Mouse (Mus musculus) midbrain, embryonic 13.5 days (tissue): ENCODE data around the gene Acaca. TPM values are rescaled to one million over a fixed set of nuclear protein-coding genes. Genes with fewer than 3 reads are reported as not detected.

Experiments used
- ATAC-seq: fragments of 200-750 bp; cut with Nextera tagmentation; 2 replicates; pipeline ENCODE4 v1.8.0; 2017; ENCODE audit warnings: mild to moderate bottlenecking, moderate TSS enrichment, moderate library complexity
- H3K27ac ChIP-seq: fragments of 300-500 bp; sonication (generic); 2 replicates; pipeline ENCODE4 v1.5.1; 2015; ENCODE audit warnings: inconsistent platforms, mild to moderate bottlenecking, moderate library complexity
- H3K27me3 ChIP-seq: fragments of 300-500 bp; sonication (generic); 2 replicates; pipeline ENCODE4 v1.6.1; 2015; ENCODE audit warnings: mild to moderate bottlenecking, inconsistent platforms
- H3K36me3 ChIP-seq: fragments of 300-500 bp; sonication (generic); 2 replicates; pipeline ENCODE4 v1.6.1; 2015; ENCODE audit warnings: mild to moderate bottlenecking, inconsistent platforms
- H3K4me1 ChIP-seq: fragments of 300-500 bp; sonication (generic); replicated peaks from 2 replicates; pipeline ENCODE4 v1.6.1; 2015; ENCODE audit warnings: inconsistent platforms
- H3K4me2 ChIP-seq: fragments of 300-500 bp; sonication (generic); replicated peaks from 2 replicates; pipeline ENCODE4 v1.6.1; 2015; ENCODE audit warnings: moderate library complexity, mild to moderate bottlenecking, inconsistent platforms
- H3K4me3 ChIP-seq: fragments of 300-500 bp; sonication (generic); replicated peaks from 2 replicates; pipeline ENCODE4 v1.5.1; 2015; ENCODE audit warnings: mild to moderate bottlenecking, inconsistent platforms
- H3K9ac ChIP-seq: fragments of 300-500 bp; sonication (generic); replicated peaks from 2 replicates; pipeline ENCODE4 v1.6.1; 2015; ENCODE audit warnings: mild to moderate bottlenecking, inconsistent platforms
- H3K9me3 ChIP-seq: fragments of 300-500 bp; sonication (generic); 2 replicates; pipeline ENCODE4 v1.6.1; 2016; ENCODE audit warnings: mild to moderate bottlenecking, inconsistent platforms
- WGBS: fragments of 180-500 bp; shearing (Covaris S2); methylation state at CpG from one replicate; pipeline ENCODE4 v1.1.7; 2015; 5-methylcytosine and 5-hydroxymethylcytosine counted together
- polyA plus RNA-seq: library from polyadenylated mRNA; unstranded; fragments of >200 nt; fragmentation: Nextera tagmentation; extraction: Ambion mirVana; gene quantifications from 2 replicates; pipeline ENCODE4 v1.2.1, GENCODE M21; 2015

Acaca gene
- polyA plus RNA-seq, result 24.7 and 28.3 TPM in 2 replicates

GRCm38 (mm10) chr11:84128943-84129798 lies at the start of gene Acaca, which contains the start of gene Tada2a:
Gene Acaca, plus strand, starts transcription at chr11:84129672.
Gene Tada2a, minus strand, starts transcription at chr11:84129600.
- ATAC-seq, result peak; percentile 94
- Histone ChIP-seq H3K9me3 (no peaks in the 10 kb centered on the region), H3K27me3 (no peaks in the 10 kb centered on the region), H3K4me1 (peaks cover 26% of the 10 kb centered on the region), H3K27ac (peak within 1 kb of the TSS; percentile 69), H3K9ac (peak within 1 kb of the TSS; percentile 90), H3K4me2 (peak within 1 kb of the TSS; percentile 69), H3K36me3 (peaks cover 28% of the 10 kb centered on the region), H3K4me3 (peak within 1 kb of the TSS; percentile 75)
- WGBS, result under 1% methylated on average over 62 of the region's 83 CpGs

DNA sequence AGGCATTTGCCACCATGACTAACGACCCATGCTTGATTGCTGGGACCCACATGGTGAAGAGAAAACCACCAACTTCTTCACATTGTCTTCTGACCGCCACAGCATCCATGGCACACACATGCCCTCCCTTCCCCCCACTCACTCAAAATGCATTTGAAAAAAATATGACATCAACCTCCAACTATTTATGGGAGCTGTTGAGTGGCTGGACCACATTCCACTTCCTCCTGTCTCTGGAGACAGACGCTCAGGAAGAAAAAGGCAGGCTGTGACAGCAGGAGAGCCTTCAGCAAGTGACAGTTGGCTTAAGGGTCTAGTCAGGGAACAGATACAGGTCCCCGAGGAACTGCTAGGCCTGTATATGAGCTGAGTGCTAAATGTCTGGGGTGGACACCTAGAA lies 49.6 kb upstream of the Acaca start:
- 87% methylated on average over 4 of the region's 4 CpGs for WGBS
- no peak overlapping the region for H3K27ac ChIP-seq
- H3K36me3 ChIP-seq, result peaks cover 47% of the 10 kb centered on the region
- H3K27me3 ChIP-seq, result no peaks in the 10 kb centered on the region
- no peaks in the 10 kb centered on the region for H3K9me3 ChIP-seq
- ATAC-seq, result no peak
- H3K4me3 ChIP-seq, result no peak overlapping the region
- no peak overlapping the region for H3K9ac ChIP-seq
- no peaks in the 10 kb centered on the region for H3K4me1 ChIP-seq
- no peak overlapping the region for H3K4me2 ChIP-seq

- Histone ChIP-seq H3K36me3 (peaks cover 47% of the 10 kb centered on the region), H3K27ac (no peak overlapping the region), H3K4me3 (no peak overlapping the region), H3K27me3 (no peaks in the 10 kb centered on the region), H3K4me1 (no peaks in the 10 kb centered on the region), H3K4me2 (no peak overlapping the region), H3K9me3 (no peaks in the 10 kb centered on the region), H3K9ac (no peak overlapping the region)
- no peak for ATAC-seq
- WGBS, result 92% methylated on average over 3 of the region's 3 CpGs
Observed at GRCm38 (mm10) chr11:84080327-84080726, 49.1 kb upstream of the Acaca start.

GRCm38 (mm10) chr11:84081901-84082300 lies 47.6 kb upstream of the Acaca start:
- H3K4me2 ChIP-seq, result no peak overlapping the region
- ATAC-seq, result no peak
- no peak overlapping the region for H3K9ac ChIP-seq
- no peak overlapping the region for H3K27ac ChIP-seq
- 92% methylated on average over 5 of the region's 5 CpGs for WGBS
- peaks cover 57% of the 10 kb centered on the region for H3K36me3 ChIP-seq
- H3K4me3 ChIP-seq, result no peak overlapping the region
- H3K9me3 ChIP-seq, result no peaks in the 10 kb centered on the region
- no peaks in the 10 kb centered on the region for H3K27me3 ChIP-seq
- H3K4me1 ChIP-seq, result no peaks in the 10 kb centered on the region

GRCm38 (mm10) chr11:84090572-84090971 lies 38.9 kb upstream of the Acaca start:
- H3K4me1 ChIP-seq, result no peaks in the 10 kb centered on the region
- no peak overlapping the region for H3K4me3 ChIP-seq
- no peaks in the 10 kb centered on the region for H3K27me3 ChIP-seq
- no peak overlapping the region for H3K4me2 ChIP-seq
- no peak overlapping the region for H3K9ac ChIP-seq
- peaks cover 59% of the 10 kb centered on the region for H3K36me3 ChIP-seq
- ATAC-seq, result no peak
- no peaks in the 10 kb centered on the region for H3K9me3 ChIP-seq
- H3K27ac ChIP-seq, result no peak overlapping the region
- WGBS, result 97% methylated on average over 8 of the region's 8 CpGs

DNA sequence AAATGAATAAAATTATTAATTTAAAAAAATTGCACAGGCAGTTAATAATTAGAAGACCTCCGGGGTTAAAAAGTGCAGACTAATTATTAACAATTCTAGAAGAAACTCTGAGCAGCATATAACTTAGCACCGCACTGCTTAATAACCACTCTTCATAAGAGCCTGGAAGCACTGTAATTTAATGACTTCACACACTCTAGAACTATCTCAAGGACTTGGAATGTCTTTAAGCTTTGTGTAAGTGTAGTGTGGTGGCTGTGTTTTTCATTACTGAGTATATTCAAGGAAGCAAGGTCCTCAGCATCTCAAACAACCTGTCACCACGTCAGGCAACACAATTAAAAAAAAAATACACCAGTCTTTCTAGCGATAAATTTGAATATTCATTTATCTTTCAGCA lies 34.4 kb upstream of the Acaca start:
- peaks cover 53% of the 10 kb centered on the region for H3K36me3 ChIP-seq
- 81% methylated on average over 4 of the region's 4 CpGs for WGBS

GRCm38 (mm10) chr11:84097251-84097998 lies 32.0 kb upstream of the Acaca start:
- Histone ChIP-seq H3K4me2 (no peak overlapping the region), H3K27me3 (no peaks in the 10 kb centered on the region), H3K9me3 (no peaks in the 10 kb centered on the region), H3K27ac (no peak overlapping the region), H3K36me3 (peaks cover 62% of the 10 kb centered on the region), H3K9ac (no peak overlapping the region), H3K4me1 (no peaks in the 10 kb centered on the region), H3K4me3 (no peak overlapping the region)
- ATAC-seq, result no peak
- 79% methylated on average over 5 of the region's 5 CpGs for WGBS

More for the DNA sequence above, 34.4 kb upstream of the Acaca start:
- Histone ChIP-seq H3K4me2 (no peak overlapping the region), H3K9me3 (no peaks in the 10 kb centered on the region), H3K27ac (no peak overlapping the region), H3K4me3 (no peak overlapping the region), H3K4me1 (no peaks in the 10 kb centered on the region), H3K9ac (no peak overlapping the region), H3K27me3 (no peaks in the 10 kb centered on the region)
- no peak for ATAC-seq

DNA sequence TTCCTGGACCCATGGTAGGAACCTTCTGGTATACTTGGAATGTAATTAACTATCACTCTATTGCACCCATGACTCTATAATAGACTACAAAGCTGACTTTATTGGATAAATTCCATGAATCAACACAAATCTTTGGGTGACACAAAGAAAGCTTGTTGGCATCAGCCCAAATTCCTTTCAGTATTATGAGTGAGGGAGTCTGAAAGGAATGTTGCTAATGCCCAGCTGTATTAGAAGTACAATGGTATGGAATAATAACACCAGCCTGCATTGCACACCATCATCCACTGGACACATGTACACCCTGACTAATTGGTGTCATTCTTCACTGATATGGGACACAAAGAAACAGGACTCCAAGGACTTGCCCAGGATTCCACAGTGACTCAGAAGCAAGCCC lies 28.3 kb upstream of the Acaca start:
- H3K9me3 ChIP-seq, result no peaks in the 10 kb centered on the region

DNA sequence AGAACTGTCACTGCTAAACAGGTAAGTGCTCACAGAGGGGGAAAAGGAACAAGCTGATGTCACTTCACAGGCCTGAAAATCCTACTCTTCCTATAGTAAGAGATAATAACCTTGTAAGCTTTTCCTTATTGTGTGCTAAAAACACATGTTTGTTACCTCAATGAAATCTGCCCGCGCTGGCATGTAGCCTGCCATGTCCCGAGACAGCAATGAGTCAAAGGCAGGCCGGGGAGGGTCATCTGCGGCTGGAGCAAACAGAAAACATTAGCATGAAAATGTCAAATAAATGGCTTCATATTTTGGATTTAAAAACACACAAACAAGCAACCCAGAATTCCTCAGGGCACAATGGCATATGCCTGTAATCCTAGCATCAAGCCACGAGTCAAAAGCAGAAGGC lies 25.4 kb upstream of the Acaca start:
- ATAC-seq, result no peak
- Histone ChIP-seq H3K36me3 (peaks cover 87% of the 10 kb centered on the region), H3K4me1 (no peaks in the 10 kb centered on the region), H3K9ac (no peak overlapping the region), H3K9me3 (no peaks in the 10 kb centered on the region), H3K27me3 (no peaks in the 10 kb centered on the region), H3K4me3 (no peak overlapping the region), H3K4me2 (no peak overlapping the region), H3K27ac (no peak overlapping the region)
- WGBS, result 95% methylated on average over 6 of the region's 6 CpGs

More for the DNA sequence above, 28.3 kb upstream of the Acaca start:
- Histone ChIP-seq H3K36me3 (peaks cover 78% of the 10 kb centered on the region), H3K4me3 (no peak overlapping the region), H3K27ac (no peak overlapping the region), H3K4me1 (no peaks in the 10 kb centered on the region), H3K4me2 (no peak overlapping the region), H3K9ac (no peak overlapping the region), H3K27me3 (no peaks in the 10 kb centered on the region)
- ATAC-seq, result no peak

GRCm38 (mm10) chr11:84107137-84107536 lies 22.3 kb upstream of the Acaca start:
- Histone ChIP-seq H3K4me2 (no peak overlapping the region), H3K9me3 (no peaks in the 10 kb centered on the region), H3K27me3 (no peaks in the 10 kb centered on the region), H3K27ac (no peak overlapping the region), H3K36me3 (peaks cover 88% of the 10 kb centered on the region), H3K9ac (no peak overlapping the region), H3K4me3 (no peak overlapping the region), H3K4me1 (no peaks in the 10 kb centered on the region)
- ATAC-seq, result no peak
- 83% methylated on average over 2 of the region's 2 CpGs for WGBS

- H3K36me3 ChIP-seq, result peaks cover 68% of the 10 kb centered on the region
- H3K27ac ChIP-seq, result no peak overlapping the region
- H3K4me1 ChIP-seq, result no peaks in the 10 kb centered on the region
- ATAC-seq, result no peak
- WGBS, result 90% methylated on average over 5 of the region's 5 CpGs
- H3K27me3 ChIP-seq, result no peaks in the 10 kb centered on the region
- H3K9me3 ChIP-seq, result peaks cover 3% of the 10 kb centered on the region; the same call in 1 of the 2 replicates
- no peak overlapping the region for H3K4me3 ChIP-seq
- H3K4me2 ChIP-seq, result no peak overlapping the region
- H3K9ac ChIP-seq, result no peak overlapping the region
Observed at GRCm38 (mm10) chr11:84113623-84114022, 15.8 kb upstream of the Acaca start.

GRCm38 (mm10) chr11:84115646-84116045 lies 13.8 kb upstream of the Acaca start:
- Histone ChIP-seq H3K36me3 (peaks cover 71% of the 10 kb centered on the region), H3K4me3 (no peak overlapping the region), H3K27me3 (no peaks in the 10 kb centered on the region), H3K9me3 (peaks cover 3% of the 10 kb centered on the region; the same call in 1 of the 2 replicates), H3K27ac (no peak overlapping the region), H3K4me2 (no peak overlapping the region), H3K4me1 (no peaks in the 10 kb centered on the region), H3K9ac (no peak overlapping the region)
- WGBS, result 93% methylated on average over 9 of the region's 9 CpGs
- ATAC-seq, result no peak
